Mouse (Mus musculus): ENCODE data around the gene Fitm1.

- no peak for TF ChIP-seq POLR2A (IDR thresholded peaks at IDR 0.05; ENCODE audit: extremely low read depth, insufficient read depth, low read length)
- no peak for TF ChIP-seq CTCF (IDR thresholded peaks at IDR 0.05; ENCODE audit: low read depth, low read length)
These were observed 3.4 kb downstream of the Fitm1 start for GRCm38 (mm10) chr14:55578668-55579269.
